Mouse (Mus musculus) embryo, embryonic 10.5 days (tissue): Measurements from ENCODE around the gene Cdhr4.
A peak's percentile ranks its signal among the peaks of the same experiment; 100 is the strongest.

Experiments used
- DNase-seq: peaks from one replicate; pipeline ENCODE4 v3.0.0-alpha.2; 2015; ENCODE audit warnings: low spot score

Gene Cdhr4

DNA sequence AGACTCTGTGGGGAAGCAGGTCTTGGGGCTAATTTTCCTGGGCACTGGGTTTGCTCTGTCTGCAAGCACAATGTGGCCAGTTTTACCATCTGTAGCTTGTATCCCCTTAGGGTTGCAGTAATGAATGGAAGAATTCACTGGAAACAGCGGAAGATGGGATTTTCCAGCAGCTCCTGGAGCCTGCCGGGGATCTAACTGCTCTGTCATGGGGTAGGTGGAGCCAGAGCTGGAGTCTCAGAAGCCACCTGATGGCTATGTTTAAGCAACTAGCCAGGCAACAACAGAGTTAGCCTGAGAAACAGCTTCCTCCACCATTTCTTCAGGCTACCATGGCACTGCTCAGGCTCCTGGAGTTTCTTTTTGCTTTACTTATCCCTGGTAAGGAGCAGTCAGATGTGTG lies at the start of gene Cdhr4:
Gene Cdhr4 (plus strand): TSS at position 301 of the 400 bp plus-strand sequence.
- no peak for DNase-seq

DNA sequence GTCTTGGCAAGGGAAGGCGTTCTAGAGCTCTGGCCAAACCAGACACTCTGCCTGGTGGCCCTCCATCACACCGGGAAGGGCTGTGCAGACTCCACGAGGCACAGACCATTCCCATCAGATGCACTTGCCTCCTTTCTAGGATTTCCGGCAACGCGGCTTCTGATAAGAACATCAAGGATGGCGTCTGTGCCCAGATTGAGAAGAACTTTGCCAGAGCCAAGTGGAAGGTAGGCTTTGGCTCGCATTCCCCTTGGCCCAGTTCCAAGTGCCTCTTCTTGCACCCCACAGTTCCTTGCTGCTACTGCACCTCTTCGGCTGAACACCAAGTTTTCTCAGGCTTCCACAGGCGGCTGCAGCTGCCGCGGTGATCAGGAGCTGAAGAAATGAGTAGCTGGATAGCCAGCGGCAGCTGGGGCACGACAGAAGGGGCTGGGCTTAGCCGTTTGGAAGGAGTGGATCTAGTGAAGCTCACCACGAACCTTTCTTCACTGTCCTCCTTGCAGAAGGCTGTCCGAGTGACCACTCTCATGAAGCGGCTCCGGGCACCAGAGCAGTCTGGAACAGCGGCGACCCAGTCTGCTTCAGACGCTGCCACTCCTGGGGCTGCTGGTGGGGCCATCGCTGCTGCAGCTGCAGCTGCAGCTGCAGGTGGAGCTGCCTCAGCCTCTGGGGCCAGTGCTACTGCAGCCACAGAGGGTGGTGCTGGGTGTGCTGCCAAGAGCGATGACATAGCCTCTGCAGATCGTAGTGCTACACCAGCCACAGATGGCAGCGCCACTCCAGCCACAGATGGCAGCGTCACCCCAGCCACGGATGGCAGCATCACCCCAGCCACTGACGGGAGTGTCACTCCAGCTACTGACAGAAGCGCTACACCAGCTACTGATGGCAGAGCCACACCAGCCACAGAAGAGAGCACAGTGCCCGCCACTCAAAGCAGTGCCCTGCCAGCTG lies 44.8 kb upstream of the Cdhr4 start:
- no peak for DNase-seq

DNA sequence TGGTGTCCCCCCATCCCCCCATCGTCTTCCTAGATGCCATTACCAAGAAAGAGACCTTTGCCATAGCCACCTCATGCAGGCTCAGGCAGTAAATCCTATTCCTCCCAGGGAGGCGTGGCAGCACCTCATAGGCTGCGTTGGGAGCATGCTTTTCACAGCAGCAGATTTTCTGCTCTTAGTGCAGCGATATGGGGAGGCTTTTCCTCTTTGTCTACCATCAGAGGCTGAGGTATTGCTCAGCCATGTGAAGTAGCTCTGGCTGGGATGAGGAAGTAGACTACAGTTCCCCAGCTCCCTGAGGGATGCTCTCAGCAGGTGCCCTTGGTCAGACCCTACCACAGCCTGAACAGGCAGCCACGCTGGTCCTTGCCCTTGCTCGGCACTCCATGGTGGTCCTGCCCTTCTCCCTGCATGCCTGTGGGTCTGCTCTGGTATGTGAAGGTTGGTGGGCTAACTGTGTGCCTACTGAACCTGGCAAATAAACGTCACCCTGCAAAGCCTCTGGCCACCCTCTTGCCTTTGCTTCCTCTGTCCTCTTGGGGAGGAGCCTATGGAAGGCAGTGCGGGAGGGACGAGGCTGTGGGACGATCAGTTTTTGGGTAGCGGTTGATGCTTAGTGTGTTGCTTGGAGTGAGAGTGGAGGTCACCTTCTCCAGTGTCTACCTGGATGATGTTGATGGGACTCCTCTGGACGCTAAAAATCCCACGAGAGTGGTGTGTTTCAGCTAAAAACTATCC lies 42.9 kb upstream of the Cdhr4 start:
- no peak for DNase-seq

DNA sequence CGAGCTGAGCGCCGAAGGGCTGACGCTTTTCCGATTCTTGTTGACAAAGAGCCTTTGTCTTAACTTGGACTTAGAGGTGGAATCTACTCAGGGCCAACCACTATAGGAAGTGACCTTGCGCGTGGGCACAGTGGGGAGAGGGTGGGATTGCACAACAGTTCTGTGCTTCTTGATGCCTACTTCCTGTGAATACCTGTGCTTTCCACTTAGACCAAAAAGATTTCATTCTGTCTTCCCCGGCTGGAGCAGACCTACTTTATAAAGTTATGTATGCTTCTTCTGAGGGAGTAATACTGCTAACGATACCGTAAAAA lies 42.4 kb upstream of the Cdhr4 start, which contains the start of gene Traip:
Gene Traip (plus strand): TSS at position 215 of the 314 bp plus-strand sequence.
- DNase-seq = no peak

DNA sequence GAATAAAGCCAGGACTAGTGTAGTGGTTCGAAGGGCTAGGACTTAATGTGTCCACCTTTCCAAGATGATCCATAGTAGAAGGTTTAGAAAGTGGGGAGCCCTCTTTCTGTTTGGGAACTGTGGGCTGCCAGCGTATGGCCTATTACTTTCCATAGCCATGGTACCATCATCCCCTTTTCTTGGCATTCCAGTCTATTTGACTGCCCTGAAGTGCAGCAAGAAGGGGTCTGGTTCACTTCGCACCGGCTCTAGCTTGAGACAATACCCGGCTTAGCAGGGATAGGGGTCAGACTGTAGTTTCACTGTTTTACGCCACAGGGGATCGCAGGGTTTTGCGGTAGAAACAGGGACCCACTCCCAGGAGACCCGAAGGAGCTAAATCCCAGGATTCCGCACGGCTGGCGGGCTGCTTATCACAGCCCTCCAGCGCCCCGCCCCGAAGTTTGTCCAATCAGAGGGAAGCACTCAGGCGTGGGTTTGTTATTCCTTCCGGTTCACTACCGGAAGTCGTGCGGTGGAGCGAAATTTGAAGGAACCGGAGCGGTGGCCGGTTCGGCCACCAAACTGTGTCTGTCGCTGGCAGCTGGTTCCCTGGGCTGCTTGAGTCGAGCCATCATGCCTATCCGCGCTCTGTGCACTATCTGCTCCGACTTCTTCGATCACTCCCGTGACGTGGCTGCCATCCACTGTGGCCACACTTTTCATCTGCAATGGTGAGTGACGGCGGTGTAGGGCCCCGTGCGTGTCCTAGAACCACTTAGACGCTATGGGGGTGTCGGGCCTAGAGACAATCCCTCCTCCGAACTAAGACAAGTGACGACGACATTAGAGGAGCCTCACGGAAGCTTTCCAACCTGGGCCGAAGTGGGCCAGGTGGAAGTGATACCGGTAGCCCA lies 41.6 kb upstream of the Cdhr4 start:
- DNase-seq = peak; percentile 97

DNA sequence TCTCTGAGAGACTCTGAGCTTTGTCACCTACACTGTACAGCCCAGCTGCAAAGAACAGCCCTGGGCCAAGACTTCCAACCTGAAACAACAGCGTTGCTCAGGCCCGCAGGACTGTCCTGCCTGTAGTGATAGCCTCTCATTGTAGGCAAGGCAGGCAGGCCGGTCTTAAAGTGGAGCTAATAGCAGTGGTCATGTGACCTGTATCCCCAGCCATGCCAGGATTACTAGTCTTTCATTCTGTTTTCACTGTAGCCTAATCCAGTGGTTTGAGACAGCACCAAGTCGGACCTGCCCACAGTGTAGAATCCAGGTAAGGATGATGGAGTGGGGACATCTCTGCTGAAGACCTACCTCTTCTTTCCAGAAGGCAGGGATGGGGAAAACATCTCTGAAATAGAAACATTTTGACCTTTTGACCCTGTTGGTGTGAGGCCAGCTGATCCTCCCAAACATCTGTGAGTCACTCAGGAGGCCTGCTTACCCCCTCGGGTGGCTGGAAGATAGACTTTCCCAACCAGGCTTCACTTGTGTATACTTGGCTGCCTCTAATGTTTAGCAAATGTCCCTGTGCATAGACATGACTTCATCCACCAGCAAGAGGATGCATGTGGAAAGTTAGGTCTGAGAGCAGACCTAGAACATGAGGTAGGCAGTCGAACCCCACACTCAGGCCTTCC lies 36.5 kb upstream of the Cdhr4 start:
- DNase-seq = no peak

DNA sequence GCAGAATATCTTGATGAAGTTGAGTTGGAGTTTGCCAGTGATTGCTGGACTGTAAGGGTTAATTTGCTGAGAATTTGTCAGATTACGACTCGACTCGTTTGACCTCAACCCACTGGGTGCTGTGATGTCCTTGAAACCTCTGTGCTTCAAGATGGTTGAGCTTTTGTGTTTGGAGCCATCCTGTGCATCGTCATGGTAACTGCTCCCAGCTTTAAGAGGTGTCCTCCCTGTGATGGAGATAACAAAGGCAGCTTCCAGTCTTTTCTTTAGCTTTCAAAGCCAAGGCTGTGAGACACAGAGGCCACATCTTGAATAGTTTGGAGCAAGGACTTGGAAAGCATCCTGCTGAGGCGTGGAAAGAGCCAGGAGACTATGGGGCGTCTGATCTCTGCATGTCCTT lies 35.2 kb upstream of the Cdhr4 start:
- peak; percentile 22 for DNase-seq

DNA sequence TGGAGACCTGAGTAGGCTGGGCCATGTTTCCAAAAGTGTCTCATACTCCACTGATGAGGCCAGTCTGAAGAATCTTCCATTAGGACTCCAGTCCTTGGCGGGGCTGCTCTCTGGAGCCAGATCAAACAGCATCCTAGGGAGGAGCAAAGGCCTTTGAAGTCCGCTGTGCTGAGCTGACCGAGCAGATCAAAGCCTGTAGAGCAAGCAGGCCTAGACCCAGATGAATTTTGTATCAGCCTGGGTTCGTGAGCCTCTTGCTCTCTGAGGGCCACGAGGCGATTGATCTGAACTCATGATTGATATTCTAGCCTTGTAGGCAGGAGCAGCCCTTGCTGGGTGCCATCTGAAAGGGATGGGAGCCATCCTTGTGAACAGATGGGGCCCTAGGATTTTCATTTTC lies 32.4 kb upstream of the Cdhr4 start:
- DNase-seq = no peak

DNA sequence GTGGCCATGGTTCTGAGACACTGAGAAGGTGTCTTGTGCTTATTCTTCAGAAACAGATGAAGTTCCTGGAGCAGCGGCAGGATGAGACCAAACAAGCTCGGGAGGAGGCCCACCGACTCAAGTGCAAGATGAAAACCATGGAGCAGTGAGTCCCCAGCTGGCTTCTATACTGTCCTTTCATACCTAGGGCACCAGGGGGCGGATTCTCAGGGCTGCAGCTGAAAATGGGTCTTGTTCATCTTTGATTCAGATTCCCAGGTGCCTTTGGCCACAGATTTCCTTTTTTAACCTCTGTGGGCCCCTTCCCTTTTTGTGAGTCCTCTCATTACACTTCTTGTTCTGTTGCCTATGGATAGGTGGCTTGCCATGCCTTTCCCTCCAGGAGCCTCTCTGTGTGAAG lies 31.4 kb upstream of the Cdhr4 start:
- peak; percentile 17 for DNase-seq

DNA sequence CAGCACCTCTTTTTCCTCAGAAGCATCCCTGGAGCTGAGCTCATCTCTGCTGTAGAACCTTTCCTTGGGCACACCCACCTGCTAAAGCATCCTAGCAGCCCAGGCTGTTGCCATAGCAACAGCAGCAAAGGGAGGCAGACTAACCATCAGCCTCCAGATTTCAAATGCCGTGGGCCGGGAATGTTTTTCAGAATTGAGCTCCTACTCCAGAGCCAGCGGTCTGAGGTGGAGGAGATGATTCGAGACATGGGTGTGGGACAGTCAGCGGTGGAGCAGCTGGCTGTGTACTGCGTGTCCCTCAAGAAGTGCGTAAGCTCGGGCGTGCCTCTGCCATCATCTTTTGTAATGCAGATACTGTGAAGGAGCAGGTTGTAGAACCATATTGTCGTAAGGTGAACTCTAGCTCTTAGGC lies 30.9 kb upstream of the Cdhr4 start:
- DNase-seq = no peak

DNA sequence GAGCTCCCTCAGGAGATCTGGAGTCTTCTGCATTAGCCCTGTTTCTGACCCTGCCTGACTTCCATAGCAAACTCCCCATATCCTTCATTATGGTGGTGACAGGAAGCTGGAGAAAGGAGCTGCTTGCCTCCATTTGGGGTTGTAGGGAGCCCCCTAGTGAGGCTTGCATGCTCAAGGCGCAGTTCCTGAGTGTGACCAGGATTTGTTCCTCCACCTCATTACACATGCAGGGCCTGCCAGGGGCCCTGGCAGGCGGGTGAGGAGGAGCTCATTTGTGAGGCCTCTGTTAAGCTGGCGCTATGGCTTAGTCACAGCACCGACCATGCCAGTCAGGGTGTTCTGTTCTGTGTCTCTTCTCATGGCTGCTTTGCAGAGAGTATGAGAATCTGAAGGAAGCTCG lies 30.4 kb upstream of the Cdhr4 start:
- peak; percentile 50 for DNase-seq

DNA sequence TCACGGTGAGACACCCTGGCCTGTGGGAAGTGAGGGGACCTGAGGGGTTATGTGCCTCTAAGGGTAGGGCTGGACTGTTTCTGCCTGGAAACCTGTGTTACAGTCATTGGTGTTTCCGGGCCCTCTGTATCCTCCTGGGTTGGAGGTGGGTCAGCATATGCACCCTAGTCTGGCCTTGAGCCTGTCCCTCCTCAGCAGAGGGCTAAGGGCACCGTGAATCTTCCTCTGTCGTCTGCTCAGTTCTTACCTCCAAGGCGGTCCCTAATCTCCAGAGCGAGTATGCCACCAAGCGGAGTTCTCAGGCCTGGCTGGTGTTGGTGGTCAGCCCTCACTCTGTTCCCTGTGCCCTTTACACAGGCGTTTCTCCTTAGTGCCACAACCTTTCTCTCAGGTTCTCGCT lies 29.4 kb upstream of the Cdhr4 start:
- no peak for DNase-seq

DNA sequence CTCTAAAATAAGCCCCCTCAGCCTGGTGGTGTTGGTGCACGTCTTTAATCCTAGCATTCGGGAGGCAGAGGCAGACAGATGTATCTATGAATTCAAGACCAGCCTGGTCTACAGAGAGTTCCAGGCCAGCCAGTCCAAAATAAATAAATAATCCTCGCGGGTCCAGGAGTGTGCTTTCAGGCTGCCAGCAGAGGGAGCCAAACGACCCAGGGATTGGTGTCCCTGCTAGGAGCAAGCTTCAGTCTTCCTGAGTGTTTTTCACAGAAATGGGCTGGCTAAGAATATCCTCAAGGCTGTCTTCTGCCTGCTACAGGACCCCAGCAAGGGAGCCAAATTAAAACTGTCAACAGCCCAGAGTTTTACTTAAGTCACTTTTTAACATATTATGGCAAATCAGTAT lies 28.6 kb upstream of the Cdhr4 start:
- peak; percentile 93 for DNase-seq

DNA sequence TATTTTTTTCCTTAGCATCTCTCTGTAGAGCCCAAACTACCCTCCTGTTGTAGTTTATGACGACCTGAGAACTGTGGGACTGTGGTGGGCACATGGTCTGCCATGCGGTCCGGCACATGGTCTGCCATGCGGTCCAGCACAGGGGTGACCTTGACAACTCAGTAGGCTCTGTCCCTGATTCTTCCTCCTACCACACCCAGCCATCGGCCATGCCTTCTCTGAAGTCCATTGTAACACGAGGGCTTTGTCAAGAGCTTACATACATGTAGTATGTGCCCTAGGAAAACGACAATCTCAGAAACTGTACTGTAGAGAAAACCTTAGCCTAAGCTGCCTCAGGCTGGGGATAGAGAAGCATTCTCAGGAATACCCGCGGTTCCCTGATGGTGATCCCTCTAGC lies 27.6 kb upstream of the Cdhr4 start:
- no peak for DNase-seq

DNA sequence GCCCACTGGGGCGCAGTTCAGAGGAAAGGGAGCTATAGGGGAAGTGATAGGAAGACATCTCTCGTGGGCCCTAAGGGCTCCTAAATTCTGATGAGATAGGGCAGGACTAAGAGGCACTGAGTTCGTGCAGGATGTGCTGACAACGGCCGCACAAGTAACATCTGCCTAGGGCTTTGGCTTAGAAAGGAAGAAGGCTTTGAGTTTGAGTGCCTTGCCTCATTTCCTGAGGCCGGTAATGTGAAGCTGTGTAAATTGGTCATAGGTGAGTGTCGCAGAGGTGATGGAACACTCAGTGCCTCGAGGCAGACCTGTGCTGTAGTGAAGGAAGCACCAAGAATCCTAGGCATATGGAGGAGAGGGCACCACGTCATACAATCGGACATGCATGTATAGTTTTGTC lies 25.6 kb upstream of the Cdhr4 start:
- DNase-seq = no peak

DNA sequence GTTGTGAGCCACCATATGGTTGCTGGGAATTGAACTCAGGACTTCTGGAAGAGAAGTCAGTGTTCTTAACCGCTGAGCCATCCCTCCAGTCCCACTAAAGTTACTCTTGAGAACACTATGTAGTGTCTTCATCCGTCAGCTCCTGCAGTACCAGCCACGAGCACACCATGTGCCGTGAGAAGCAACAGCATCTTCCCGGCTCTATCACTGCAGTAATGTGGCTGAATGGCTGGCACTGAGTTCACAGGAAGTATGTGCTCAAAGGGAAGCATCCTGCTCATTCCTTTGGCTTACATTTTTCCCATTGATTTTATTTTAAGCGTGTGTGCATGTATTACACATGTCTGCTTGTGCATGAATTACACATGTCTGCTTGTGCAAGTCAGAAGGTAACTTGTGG lies 24.9 kb upstream of the Cdhr4 start:
- no peak for DNase-seq

DNA sequence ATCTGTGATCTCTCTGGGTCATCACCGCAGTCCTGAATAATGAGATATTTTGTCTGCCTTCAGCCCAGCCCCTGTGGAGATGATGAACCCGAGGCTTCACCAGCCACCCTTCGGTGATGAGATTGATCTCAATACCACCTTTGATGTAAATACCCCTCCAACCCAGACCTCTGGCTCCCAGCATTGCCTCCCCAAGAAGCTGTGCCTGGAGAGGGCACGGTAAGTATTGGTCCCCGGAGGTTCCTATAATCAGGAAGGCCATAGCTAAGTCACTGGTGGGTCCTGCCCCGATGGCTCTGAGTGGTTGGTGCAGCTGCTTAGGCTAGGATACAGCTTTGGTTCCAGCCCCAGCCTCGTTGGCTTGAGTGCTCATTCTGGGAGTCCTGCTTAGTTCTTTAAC lies 23.8 kb upstream of the Cdhr4 start:
- no peak for DNase-seq

DNA sequence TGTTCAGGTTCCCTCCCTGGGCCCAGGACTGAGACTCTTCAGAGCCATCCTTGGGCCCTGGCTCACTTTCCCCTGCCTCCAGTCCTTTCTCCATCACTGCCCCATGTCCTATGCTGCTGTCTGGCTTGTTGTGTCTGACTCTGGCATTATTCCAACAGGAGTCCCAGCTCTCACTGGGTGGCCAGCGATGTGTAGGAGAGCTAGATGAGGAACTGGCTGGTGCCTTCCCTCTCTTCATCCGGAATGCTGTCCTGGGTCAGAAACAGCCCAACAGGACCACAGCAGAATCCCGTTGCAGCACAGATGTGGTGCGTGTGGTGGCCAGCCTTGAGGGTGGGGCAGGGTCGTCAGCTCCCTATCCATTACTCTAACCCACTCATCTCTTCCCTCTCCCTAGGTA lies 22.0 kb upstream of the Cdhr4 start:
- no peak for DNase-seq

DNA sequence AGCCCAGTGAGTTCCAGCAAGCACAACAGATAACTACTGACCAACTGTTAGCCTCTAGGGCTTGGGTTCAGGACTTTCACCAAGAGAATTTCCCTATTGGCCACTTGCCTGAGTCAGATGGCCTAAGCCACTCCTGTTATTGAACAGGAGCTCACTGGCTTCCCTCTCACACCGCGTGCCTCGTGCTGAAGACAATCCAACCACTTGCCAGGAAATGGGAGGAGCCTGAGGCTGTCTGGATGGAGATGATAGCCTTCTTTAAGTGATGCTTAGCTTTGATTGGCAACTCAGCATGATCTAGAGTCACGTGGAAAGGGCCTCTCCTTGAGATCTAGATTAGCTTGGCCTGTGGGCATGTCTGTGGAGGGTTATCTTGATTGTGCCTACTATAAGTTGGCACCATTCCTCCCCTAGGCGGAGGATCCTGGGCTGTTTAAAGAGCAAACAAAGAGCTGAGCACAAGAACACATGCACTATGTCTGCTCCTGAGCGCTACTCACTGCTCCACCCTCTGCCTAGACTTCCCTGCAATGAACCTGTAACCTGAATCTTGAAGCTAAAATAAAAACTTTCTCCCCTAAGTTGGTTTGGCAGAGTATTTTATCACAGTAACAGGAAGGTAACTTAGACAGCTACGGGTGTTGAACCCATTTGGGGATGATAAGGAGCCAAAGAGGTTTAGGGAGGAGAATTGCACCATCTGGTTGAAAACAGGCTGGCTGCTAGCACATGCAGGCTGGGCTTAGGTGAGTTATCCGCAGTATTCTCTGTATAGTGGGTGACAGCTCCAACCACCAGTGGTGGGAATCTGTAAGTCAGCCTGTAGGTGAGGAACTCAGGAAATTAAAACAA lies 20.4 kb upstream of the Cdhr4 start:
- no peak for DNase-seq

DNA sequence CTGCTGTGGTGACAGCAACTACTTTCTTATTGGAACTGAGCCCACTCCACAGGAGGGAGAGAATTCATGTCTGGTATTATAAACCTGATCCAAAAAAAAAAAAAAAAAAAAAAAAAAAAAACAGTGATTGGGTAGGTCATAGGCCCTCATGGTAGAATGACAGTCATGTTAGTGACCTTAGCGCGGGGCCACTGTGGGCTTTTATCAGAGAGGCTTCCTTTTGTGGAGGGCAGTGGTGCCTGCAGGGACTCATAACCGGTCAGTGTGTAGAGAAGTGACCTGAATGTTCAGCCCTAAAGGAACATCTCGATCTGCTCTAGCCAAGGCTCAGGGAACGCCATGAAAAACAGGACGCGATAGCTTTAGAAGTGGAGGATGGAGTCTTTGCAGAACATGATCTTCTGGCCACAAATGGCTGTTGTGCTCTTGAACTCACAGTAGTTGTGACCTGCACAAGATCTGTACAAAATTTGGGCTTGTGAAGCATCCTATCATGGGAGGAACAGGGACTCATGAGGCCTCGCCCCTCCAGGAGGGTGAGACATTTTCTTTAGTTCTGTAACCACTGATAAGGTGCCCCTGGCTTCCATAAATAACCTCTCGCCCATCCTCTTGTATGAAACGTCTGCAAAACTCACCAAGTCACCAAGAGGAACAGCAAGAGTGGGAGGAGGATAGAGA lies 17.7 kb upstream of the Cdhr4 start:
- no peak for DNase-seq
